Mouse (Mus musculus) forebrain, embryonic 14.5 days (tissue): Measurements from ENCODE around the gene Bcas3. TPM values are rescaled to one million over a fixed set of nuclear protein-coding genes. Genes with fewer than 3 reads are reported as not detected.

Source experiments
- ATAC-seq: fragments of 200-750 bp; cut with Nextera tagmentation; 2 replicates; pipeline ENCODE4 v1.8.0; 2017; ENCODE audit warnings: mild to moderate bottlenecking, moderate library complexity
- DNase-seq: peaks from one replicate; pipeline ENCODE4 v3.0.0-alpha.2; 2015; ENCODE audit warnings: low spot score
- H3K27ac ChIP-seq: fragments of 300-500 bp; sonication (generic); 2 replicates; pipeline ENCODE4 v1.5.1; 2014; ENCODE audit warnings: low read depth, mild to moderate bottlenecking, control low read depth, low read length, moderate library complexity
- H3K27me3 ChIP-seq: fragments of 300-500 bp; sonication (generic); replicated peaks from 2 replicates; pipeline ENCODE4 v1.6.1; 2014; ENCODE audit warnings: low read length, control low read depth, mixed read lengths; ENCODE audit not compliant: control insufficient read depth, insufficient read depth
- H3K36me3 ChIP-seq: fragments of 300-500 bp; sonication (generic); 2 replicates; pipeline ENCODE4 v1.6.1; 2014; ENCODE audit warnings: low read length, control low read depth; ENCODE audit not compliant: control insufficient read depth, insufficient read depth
- H3K4me1 ChIP-seq: fragments of 300-500 bp; sonication (generic); 2 replicates; pipeline ENCODE4 v1.6.1; 2014; ENCODE audit warnings: antibody characterized with exemption, low read length, control low read depth; ENCODE audit not compliant: control insufficient read depth, insufficient read depth
- H3K4me2 ChIP-seq: fragments of 300-500 bp; sonication (generic); 2 replicates; pipeline ENCODE4 v1.6.1; 2014; ENCODE audit warnings: mild to moderate bottlenecking, control low read depth, low read length
- H3K4me3 ChIP-seq: fragments of 300-500 bp; sonication (generic); 2 replicates; pipeline ENCODE4 v1.5.1; 2014; ENCODE audit warnings: low read depth, low read length, control low read depth
- H3K9ac ChIP-seq: fragments of 300-500 bp; sonication (generic); 2 replicates; pipeline ENCODE4 v1.6.1; 2014; ENCODE audit warnings: mild to moderate bottlenecking, low read length, control low read depth, moderate library complexity
- H3K9me3 ChIP-seq: fragments of 300-500 bp; sonication (generic); replicated peaks from 2 replicates; pipeline ENCODE4 v1.6.1; 2016; ENCODE audit warnings: low read length, control low read depth, mixed read lengths; ENCODE audit not compliant: control insufficient read depth
- WGBS: fragments of 180-500 bp; shearing (Covaris S2); extraction: QIAGEN DNeasy Blood & Tissue Kit; methylation state at CpG from one replicate; pipeline ENCODE4 v1.1.7; 2014; 5-methylcytosine and 5-hydroxymethylcytosine counted together
- microRNA-seq: library from miRNA; unstranded; fragments of <30 nt; microRNA quantifications from one replicate; pipeline ENCODE4, GENCODE M21; 2016
- polyA plus RNA-seq: library from polyadenylated mRNA; unstranded; fragments of >200 nt; fragmentation: Nextera tagmentation; extraction: Ambion mirVana; gene quantifications from 2 replicates; pipeline ENCODE4 v1.2.1, GENCODE M21; 2014

Bcas3 gene
- polyA plus RNA-seq, 1 experiment from 2014 or later = 27.5 TPM

DNA sequence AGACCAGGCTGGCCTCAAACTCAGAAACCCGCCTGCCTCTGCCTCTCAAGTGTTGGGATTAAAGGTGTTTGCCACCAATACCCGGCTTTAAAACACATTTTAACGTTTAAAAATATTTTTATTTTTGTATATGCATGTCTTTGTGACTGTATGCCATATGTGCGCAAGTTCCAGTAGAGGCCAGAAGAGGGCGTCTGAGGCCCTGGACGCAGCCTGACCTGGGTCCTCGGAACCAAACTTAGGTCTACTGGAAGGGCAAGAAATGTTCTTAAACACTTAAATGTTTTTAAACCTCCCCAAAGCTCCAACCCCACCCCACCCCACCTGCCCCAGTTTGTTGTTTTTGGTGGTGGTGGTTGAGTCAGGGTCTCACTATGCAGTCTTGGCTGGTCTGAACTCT, 511.4 kb downstream of the Bcas3 start:
- no peak overlapping the region for H3K9ac ChIP-seq
- DNase-seq = no peak

More for the DNA sequence above, 511.4 kb downstream of the Bcas3 start:
- Histone ChIP-seq H3K9me3 (no peaks in the 10 kb centered on the region), H3K36me3 (no peaks in the 10 kb centered on the region), H3K27me3 (no peaks in the 10 kb centered on the region), H3K4me2 (no peak overlapping the region), H3K4me3 (no peak overlapping the region), H3K4me1 (no peaks in the 10 kb centered on the region), H3K27ac (no peak overlapping the region)
- ATAC-seq = no peak
- 45% methylated on average over 7 of the region's 7 CpGs for WGBS

Small RNA genes within 50 kb of the gene (microRNA-seq; reads per million reads assigned to microRNA genes)
- not detected for gene Mir5110

Other genes with a start within 250 kb of the Bcas3 start
- gene Usp32, start 213.0 kb upstream of the Bcas3 start, polyA plus RNA-seq = 12.5 and 13.2 TPM in 2 replicates
- 0.33 and 1.3 TPM in 2 replicates for gene 1700125H20Rik, start 182.8 kb upstream of the Bcas3 start, polyA plus RNA-seq
- 47.0 and 54.5 TPM in 2 replicates for gene Appbp2, start 118.0 kb upstream of the Bcas3 start, polyA plus RNA-seq
- gene Ppm1d, start 41.9 kb upstream of the Bcas3 start, polyA plus RNA-seq = 24.9 and 25.1 TPM in 2 replicates